7 mouse cellular contexts compared by ENCODE assay signal in genomic region chr7:123368778-123369746, GRCm38 (mm10). TPM values are rescaled to one million over a fixed set of nuclear protein-coding genes. Genes with fewer than 3 reads are reported as not detected.
A peak's percentile ranks its signal among the peaks of the same experiment; 100 is the strongest.
DNase-seq lines count a peak whose midpoint lies in the region; ATAC-seq lines count a peak whose summit lies in the region.

No protein-coding gene starts in this region.

- H3K9ac ChIP-seq in kidney, embryonic 14.5 days (ENCODE audit: low read depth, low read length): peak overlapping the region; percentile 89
- peak overlapping the region; percentile 92 for H3K9ac ChIP-seq in stomach, embryonic 16.5 days (ENCODE audit: low read length)

- no peaks in the 10 kb centered on the region for H3K36me3 ChIP-seq in kidney, embryonic 14.5 days (ENCODE audit: control insufficient read depth, insufficient read depth, low read length)
- H3K36me3 ChIP-seq in macrophage (ENCODE audit: inconsistent target): peaks cover 6% of the 10 kb centered on the region; the same call in 1 of the 2 replicates
- no peaks in the 10 kb centered on the region for H3K36me3 ChIP-seq in stomach, embryonic 16.5 days (ENCODE audit: control insufficient read depth, insufficient read depth, low read length)

- H3K27ac ChIP-seq in kidney, embryonic 14.5 days (ENCODE audit: low read depth, low read length): peak overlapping the region; percentile 43
- H3K27ac ChIP-seq in macrophage: peak overlapping the region; percentile 98
- H3K27ac ChIP-seq in stomach, embryonic 16.5 days (ENCODE audit: low read length): peak overlapping the region; percentile 84

- H3K4me1 ChIP-seq in kidney, embryonic 14.5 days (ENCODE audit: control insufficient read depth, insufficient read depth, low read length): peaks cover 16% of the 10 kb centered on the region
- H3K4me1 ChIP-seq in stomach, embryonic 16.5 days (ENCODE audit: control insufficient read depth, insufficient read depth, low read length): peaks cover 30% of the 10 kb centered on the region

- no peaks in the 10 kb centered on the region for H3K27me3 ChIP-seq in kidney, embryonic 14.5 days (ENCODE audit: control insufficient read depth, insufficient read depth, low read length)
- H3K27me3 ChIP-seq in stomach, embryonic 16.5 days (ENCODE audit: control insufficient read depth, insufficient read depth, low read length): no peaks in the 10 kb centered on the region

- peaks cover 58% of the 10 kb centered on the region for H3K79me2 ChIP-seq in macrophage (ENCODE audit: inconsistent target)

- DNase-seq in thymus, postnatal 0 days (ENCODE audit: low spot score): peak; percentile 48
- no peak for DNase-seq in thymus, postnatal 14 days
- peak; percentile 59 to 60 for DNase-seq in adrenal gland, postnatal 36 days
- peak; percentile 48 for DNase-seq in forelimb bud, embryonic 11.5 days (ENCODE audit: low read depth, low spot score)

- H3K4me2 ChIP-seq in kidney, embryonic 14.5 days (replicated peaks; ENCODE audit: low read depth, low read length): peak overlapping the region; percentile 55
- peak overlapping the region; percentile 62 for H3K4me2 ChIP-seq in stomach, embryonic 16.5 days (ENCODE audit: low read depth, low read length)

- H3K9me3 ChIP-seq in kidney, embryonic 14.5 days (ENCODE audit: control insufficient read depth, low read length): no peaks in the 10 kb centered on the region
- no peaks in the 10 kb centered on the region for H3K9me3 ChIP-seq in stomach, embryonic 16.5 days (replicated peaks; ENCODE audit: control insufficient read depth, low read length)

- peak; percentile 75 for ATAC-seq in kidney, embryonic 14.5 days (ENCODE audit: low FRiP score, low TSS enrichment)
- ATAC-seq in stomach, embryonic 16.5 days (ENCODE audit: insufficient read depth, low FRiP score): peak; percentile 42

- 2% methylated on average over 46 of the region's 51 CpGs for WGBS in kidney, embryonic 14.5 days
- WGBS in macrophage (ENCODE audit: missing documents): 2% methylated on average over 48 of the region's 51 CpGs
- WGBS in stomach, embryonic 16.5 days: 2% methylated on average over 46 of the region's 51 CpGs

- H3K4me3 ChIP-seq in kidney, embryonic 14.5 days (ENCODE audit: low read length): peak overlapping the region; percentile 80
- peak overlapping the region; percentile 91 for H3K4me3 ChIP-seq in macrophage (ENCODE audit: inconsistent target)
- H3K4me3 ChIP-seq in stomach, embryonic 16.5 days (replicated peaks; ENCODE audit: low read length): peak overlapping the region; percentile 80

RNA-seq across cellular contexts. Expression of gene Lcmt1, which starts 0.5 kb away (rescaled TPM):
- 50.4 and 51.1 TPM in 2 replicates for polyA plus RNA-seq in thymus, postnatal 0 days (2015; fragmentation: Nextera tagmentation; extraction: Ambion mirVana)
- 10 to 100 TPM; 24.9 to 29.4 TPM for total RNA-seq in adrenal gland, postnatal 36 days (2021)
- 61.3 and 66.4 TPM in 2 replicates for polyA plus RNA-seq in kidney, embryonic 14.5 days (2014; fragmentation: Nextera tagmentation; extraction: Ambion mirVana)
- 10 to 100 TPM in 15 of 26 experiments, 1 to 10 TPM in 11; 1.7 to 25.4 (median 11.6) TPM for total RNA-seq in macrophage (2018; cell fraction: chromatin; rRNA removed)
- 10 to 100 TPM; 12.1 to 23.5 (median 18.4) TPM for total RNA-seq in macrophage (2018; cell fraction: cytosol; rRNA removed)
- 10 to 100 TPM in 11 of 26 experiments, 1 to 10 TPM in 15; 3.9 to 18.4 (median 8.7) TPM for total RNA-seq in macrophage (2018; cell fraction: nucleus; rRNA removed)
- 14.4 to 20.0 TPM (median 19.7 TPM) in 3 replicates for polyA plus RNA-seq in macrophage (2018)
- polyA plus RNA-seq in stomach, embryonic 16.5 days (2015; fragmentation: Nextera tagmentation; extraction: Ambion mirVana): 40.3 and 44.1 TPM in 2 replicates

RNA-seq across cellular contexts. Expression of gene Arhgap17, which starts 0.7 kb away (rescaled TPM):
- 9.6 and 11.7 TPM in 2 replicates for polyA plus RNA-seq in thymus, postnatal 0 days (2015; fragmentation: Nextera tagmentation; extraction: Ambion mirVana)
- total RNA-seq in adrenal gland, postnatal 36 days (2021): 10 to 100 TPM; 57.7 to 73.3 TPM
- polyA plus RNA-seq in kidney, embryonic 14.5 days (2014; fragmentation: Nextera tagmentation; extraction: Ambion mirVana): 19.5 and 31.2 TPM in 2 replicates
- 100 to 1,000 TPM; 131 to 699 (median 546) TPM for total RNA-seq in macrophage (2018; cell fraction: chromatin; rRNA removed)
- total RNA-seq in macrophage (2018; cell fraction: cytosol; rRNA removed): 100 to 1,000 TPM in 22 of 26 experiments, 10 to 100 TPM in 4; 69.2 to 167 (median 116) TPM
- total RNA-seq in macrophage (2018; cell fraction: nucleus; rRNA removed): 100 to 1,000 TPM; 124 to 620 (median 384) TPM
- polyA plus RNA-seq in macrophage (2018): 59.4 to 114 TPM (median 112 TPM) in 3 replicates
- polyA plus RNA-seq in stomach, embryonic 16.5 days (2015; fragmentation: Nextera tagmentation; extraction: Ambion mirVana): 17.7 and 19.9 TPM in 2 replicates

Comparison
In these comparisons a context has a peak if more than half of its experiments do, and no peak if none do; other contexts are left out.
1. H3K27ac ChIP-seq: peak in every context shown above with its lines; median percentile 98 in macrophage; 84 in stomach, embryonic 16.5 days; 43 in kidney, embryonic 14.5 days.